Mouse (Mus musculus) thymus, adult 2 months (tissue): ENCODE results near the gene Rrad. TPM values are rescaled to one million over a fixed set of nuclear protein-coding genes. Genes with fewer than 3 reads are reported as not detected.

ENCODE experiments used
- DNase-seq: peaks from one replicate; pipeline ENCODE4 v3.0.0; 2021
- H3K27ac ChIP-seq: fragments of 200-500 bp; 2 replicates; pipeline ENCODE4 v1.5.1; 2012; ENCODE audit warnings: low read length, control low read depth; ENCODE audit not compliant: control insufficient read depth, insufficient read depth
- H3K27me3 ChIP-seq: fragments of 200-500 bp; 2 replicates; pipeline ENCODE4 v1.6.1; 2012; ENCODE audit warnings: mild to moderate bottlenecking, low read length, moderate library complexity, mixed read lengths; ENCODE audit not compliant: control insufficient read depth, insufficient read depth
- H3K36me3 ChIP-seq: fragments of 200-500 bp; 2 replicates; pipeline ENCODE4 v1.6.1; 2012; ENCODE audit warnings: mild to moderate bottlenecking, low read length, moderate library complexity; ENCODE audit not compliant: control insufficient read depth, insufficient read depth
- H3K4me1 ChIP-seq: fragments of 200-500 bp; replicated peaks from 2 replicates; pipeline ENCODE4 v1.6.1; 2012; ENCODE audit warnings: low read length; ENCODE audit not compliant: control insufficient read depth, insufficient read depth
- H3K4me3 ChIP-seq: fragments of 200-500 bp; 2 replicates; pipeline ENCODE4 v1.5.1; 2012; ENCODE audit warnings: mild to moderate bottlenecking, low read length, control low read depth, moderate library complexity; ENCODE audit not compliant: control insufficient read depth, insufficient read depth
- CTCF ChIP-seq: fragments of 200-500 bp; IDR thresholded peaks from 2 replicates; pipeline ENCODE4 v1.5.1; 2012; ENCODE audit warnings: mild to moderate bottlenecking, control low read depth, low read length, moderate library complexity, borderline replicate concordance; ENCODE audit not compliant: control insufficient read depth, poor library complexity, insufficient read depth; ENCODE audit errors: extremely low read depth
- POLR2A ChIP-seq: fragments of 200-500 bp; IDR thresholded peaks from 2 replicates; pipeline ENCODE4 v1.6.1; 2012; ENCODE audit warnings: mild to moderate bottlenecking, low read length, control low read depth, moderate library complexity; ENCODE audit not compliant: control insufficient read depth, poor library complexity, insufficient read depth; ENCODE audit errors: extremely low read depth
- WGBS: fragments of 180-500 bp; shearing (Covaris S2); methylation state at CpG from one replicate; pipeline ENCODE4 v1.1.7; 2018; 5-methylcytosine and 5-hydroxymethylcytosine counted together
- polyA plus RNA-seq: library from polyadenylated mRNA; depleted of rRNA; stranded (reverse); fragments of >200 nt; gene quantifications from 2 replicates; pipeline ENCODE4 v1.2.3, GENCODE M21; 2012

Gene Rrad
- polyA plus RNA-seq, 1 experiment, result 36.1 TPM

- TF ChIP-seq POLR2A (no peak), CTCF (no peak)
- H3K27ac ChIP-seq, result no peak overlapping the region
- no peak for DNase-seq
- 82% methylated on average over 4 of the region's 4 CpGs for WGBS
- H3K36me3 ChIP-seq, result no peaks in the 10 kb centered on the region
- H3K27me3 ChIP-seq, result no peaks in the 10 kb centered on the region; the same call in 1 of the 2 replicates
- no peak overlapping the region for H3K4me3 ChIP-seq
- H3K4me1 ChIP-seq, result 0 out of 2 replicates have a peak, but pooled peaks cover 3% of the 10 kb centered on the region
Observed at GRCm38 (mm10) chr8:104603245-104603593, 27.9 kb downstream of the Rrad start.

- no peaks in the 10 kb centered on the region for H3K36me3 ChIP-seq
- H3K4me1 ChIP-seq, result 0 out of 2 replicates have a peak, but pooled peaks cover 3% of the 10 kb centered on the region
- peak; percentile 83 for DNase-seq
- no peak overlapping the region for H3K27ac ChIP-seq
- 33% methylated on average over 21 of the region's 21 CpGs for WGBS
- H3K27me3 ChIP-seq, result no peaks in the 10 kb centered on the region; the same call in 1 of the 2 replicates
- no peak overlapping the region for H3K4me3 ChIP-seq
- TF ChIP-seq CTCF (peak; percentile 90; the same call in 1 of the 2 replicates), POLR2A (no peak)
Observed at GRCm38 (mm10) chr8:104602468-104603244, 28.5 kb downstream of the Rrad start.

- no peak for DNase-seq
- no peaks in the 10 kb centered on the region; the same call in 1 of the 2 replicates for H3K27me3 ChIP-seq
- H3K4me3 ChIP-seq, result no peak overlapping the region
- WGBS, result 5% methylated on average over 12 of the region's 12 CpGs
- H3K4me1 ChIP-seq, result 0 out of 2 replicates have a peak, but pooled peaks cover 3% of the 10 kb centered on the region
- no peaks in the 10 kb centered on the region for H3K36me3 ChIP-seq
- H3K27ac ChIP-seq, result no peak overlapping the region
- TF ChIP-seq POLR2A (no peak), CTCF (no peak)
Observed at GRCm38 (mm10) chr8:104601941-104602371, 29.2 kb downstream of the Rrad start.

- H3K27ac ChIP-seq, result no peak overlapping the region
- no peak overlapping the region for H3K4me3 ChIP-seq
- no peaks in the 10 kb centered on the region for H3K36me3 ChIP-seq
- H3K27me3 ChIP-seq, result no peaks in the 10 kb centered on the region; the same call in 1 of the 2 replicates
- 63% methylated on average over 7 of the region's 7 CpGs for WGBS
- DNase-seq, result no peak
- TF ChIP-seq POLR2A (no peak), CTCF (no peak)
- H3K4me1 ChIP-seq, result peaks cover 4% of the 10 kb centered on the region; the same call in 1 of the 2 replicates
Observed at GRCm38 (mm10) chr8:104601386-104601785, 29.7 kb downstream of the Rrad start.

DNA sequence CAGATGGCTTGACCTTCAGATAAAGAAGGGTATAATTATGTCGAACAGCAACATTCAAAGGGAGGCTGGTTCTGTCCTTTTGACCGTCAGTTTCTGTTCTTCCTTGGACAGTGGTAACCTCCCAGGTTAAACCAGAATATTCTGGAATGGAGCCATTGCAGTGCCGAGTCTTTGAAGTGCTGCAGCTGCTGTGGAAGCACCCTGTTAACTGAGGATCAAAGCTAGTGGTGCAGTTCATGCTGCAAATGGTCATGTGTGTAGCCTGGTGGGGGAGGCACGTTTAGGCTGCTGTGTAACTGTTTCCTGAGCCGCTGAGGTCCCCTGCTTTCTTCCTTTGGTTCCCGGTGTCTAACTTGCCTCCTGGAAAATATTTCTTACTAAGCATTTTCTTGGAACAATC, 32.6 kb downstream of the Rrad start:
- Histone ChIP-seq H3K4me1 (peaks cover 10% of the 10 kb centered on the region; the same call in 1 of the 2 replicates), H3K27ac (no peak overlapping the region), H3K4me3 (no peak overlapping the region), H3K27me3 (no peaks in the 10 kb centered on the region; the same call in 1 of the 2 replicates), H3K36me3 (peaks cover 12% of the 10 kb centered on the region)
- DNase-seq, result no peak
- no peak for TF ChIP-seq POLR2A
- no peak for TF ChIP-seq CTCF
- 43% methylated on average over 6 of the region's 6 CpGs for whole genome bisulfite sequencing

- Histone ChIP-seq H3K4me1 (peaks cover 10% of the 10 kb centered on the region; the same call in 1 of the 2 replicates), H3K27ac (no peak overlapping the region), H3K4me3 (no peak overlapping the region), H3K36me3 (peaks cover 12% of the 10 kb centered on the region), H3K27me3 (no peaks in the 10 kb centered on the region; the same call in 1 of the 2 replicates)
- no peak for DNase-seq
- WGBS, result 95% methylated on average over 6 of the region's 6 CpGs
- TF ChIP-seq POLR2A, result no peak
- TF ChIP-seq CTCF, result no peak
Observed at GRCm38 (mm10) chr8:104597656-104598055, 33.5 kb downstream of the Rrad start.
